Mouse (Mus musculus) layer of hippocampus, adult 2 months (tissue): Measurements from ENCODE around the gene Vmn1r226. TPM values are rescaled to one million over a fixed set of nuclear protein-coding genes. Genes with fewer than 3 reads are reported as not detected.

Experiments
- DNase-seq, 2 experiments: peaks; one replicate each; pipeline ENCODE4 v3.0.0; 2022; ENCODE audit warnings: low spot score in 2 of 2
- H3K27ac ChIP-seq: fragments of 200-600 bp; 2 replicates; pipeline ENCODE4 v1.8.1; 2022
- H3K4me3 ChIP-seq: fragments of 200-600 bp; 2 replicates; pipeline ENCODE4 v1.8.1; 2022; ENCODE audit warnings: mild to moderate bottlenecking
- CTCF ChIP-seq: fragments of 200-600 bp; conservative IDR thresholded peaks from 2 replicates; pipeline ENCODE4 v1.8.1; 2022; ENCODE audit warnings: antibody characterized with exemption, mild to moderate bottlenecking, moderate library complexity
- long read RNA-seq, 2 experiments: library from polyadenylated mRNA; stranded (forward); transcript quantifications; one replicate each; pipeline ENCODE4 v2.0.0; 2021; ENCODE audit warnings: borderline mapping rate in 2 of 2
- total RNA-seq, 2 experiments: library from RNA; stranded (reverse); gene quantifications; 2 replicates each; pipeline ENCODE4 v1.2.3; 2021

The Vmn1r226 gene
- not detected for total RNA-seq
- long read RNA-seq, experiment 1, result 0 reads
- long read RNA-seq, experiment 2, result 0 reads

DNA sequence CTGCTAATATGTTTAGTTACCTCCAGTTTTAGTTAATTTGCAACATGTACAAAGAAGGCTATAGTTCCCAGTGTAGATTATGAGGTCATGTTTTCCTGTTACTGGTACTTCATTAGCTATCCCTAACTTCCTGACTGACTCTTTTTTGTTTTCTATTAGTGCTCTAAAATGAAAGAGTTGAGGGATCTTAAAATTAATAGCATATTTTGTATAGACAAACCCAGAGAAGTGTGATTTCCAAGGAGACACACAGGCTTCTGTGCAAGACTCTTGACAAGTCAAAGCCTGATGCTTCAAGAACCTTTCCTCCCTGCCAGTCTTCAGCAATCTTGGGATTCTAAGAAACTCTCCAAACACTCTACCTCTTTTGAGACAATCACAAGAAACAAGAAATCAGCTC is at the start of gene Vmn1r226:
Vmn1r226 (plus strand) TSS at position 301 of the 400 bp plus-strand sequence.
- H3K27ac ChIP-seq, result no peak within 1 kb of the TSS
- no peak within 1 kb of the TSS for H3K4me3 ChIP-seq
- no peak for TF ChIP-seq CTCF
- no peak for DNase-seq

GRCm38 (mm10) chr17:20729543-20729942 is 46.9 kb downstream of the Vmn1r226 start, which contains the start of gene Vmn1r227:
Gene Vmn1r227 (plus strand): TSS chr17:20729843.
- DNase-seq, result no peak
- no peak for TF ChIP-seq CTCF

More at GRCm38 (mm10) chr17:20729543-20729942, 46.9 kb downstream of the Vmn1r226 start, which contains the start of gene Vmn1r227:
- no peak within 1 kb of the TSS for H3K4me3 ChIP-seq
- no peak within 1 kb of the TSS for H3K27ac ChIP-seq

Other genes with a start within 250 kb of the Vmn1r226 start
- gene Vmn2r108, start 201.5 kb upstream of the Vmn1r226 start, total RNA-seq, result under 1 TPM in 1 of 2 experiments, not detected in 1; 0.05 TPM
- gene Vmn1r225, start 184.7 kb upstream of the Vmn1r226 start, total RNA-seq, result not detected
- not detected for gene Vmn2r109, start 118.1 kb upstream of the Vmn1r226 start, total RNA-seq
- not detected for gene Vmn2r110, start 86.4 kb upstream of the Vmn1r226 start, total RNA-seq
- not detected for gene Fpr-rs3, start 58.0 kb upstream of the Vmn1r226 start, total RNA-seq
- not detected for gene Vmn1r227, start 47.0 kb downstream of the Vmn1r226 start, total RNA-seq
- gene Vmn1r228, start 103.3 kb downstream of the Vmn1r226 start, total RNA-seq, result not detected
- under 1 TPM in 1 of 2 experiments, not detected in 1; 0.05 TPM for gene Vmn1r229, start 128.7 kb downstream of the Vmn1r226 start, total RNA-seq
- not detected for gene Vmn1r230, start 157.6 kb downstream of the Vmn1r226 start, total RNA-seq
- not detected for gene Vmn1r231, start 222.2 kb downstream of the Vmn1r226 start, total RNA-seq
- not detected for gene Vmn1r232, start 236.9 kb downstream of the Vmn1r226 start, total RNA-seq